Mouse (Mus musculus) forebrain, embryonic 16.5 days (tissue): ENCODE results near the gene Defb36. TPM values are rescaled to one million over a fixed set of nuclear protein-coding genes. Genes with fewer than 3 reads are reported as not detected.

ENCODE experiments used
- ATAC-seq: fragments of 200-750 bp; cut with Nextera tagmentation; 2 replicates; pipeline ENCODE4 v1.8.0; 2017; ENCODE audit warnings: mild to moderate bottlenecking, moderate library complexity
- H3K27ac ChIP-seq: fragments of 300-500 bp; sonication (generic); 2 replicates; pipeline ENCODE4 v1.5.1; 2014; ENCODE audit warnings: low read length, control low read depth
- H3K27me3 ChIP-seq: fragments of 300-500 bp; sonication (generic); replicated peaks from 2 replicates; pipeline ENCODE4 v1.6.1; 2014; ENCODE audit warnings: low read length; ENCODE audit not compliant: control insufficient read depth, insufficient read depth
- H3K36me3 ChIP-seq: fragments of 300-500 bp; sonication (generic); 2 replicates; pipeline ENCODE4 v1.6.1; 2014; ENCODE audit not compliant: control insufficient read depth, insufficient read depth
- H3K4me1 ChIP-seq: fragments of 300-500 bp; sonication (generic); replicated peaks from 2 replicates; pipeline ENCODE4 v1.6.1; 2014; ENCODE audit warnings: low read length; ENCODE audit not compliant: control insufficient read depth, insufficient read depth
- H3K4me2 ChIP-seq: fragments of 300-500 bp; sonication (generic); 2 replicates; pipeline ENCODE4 v1.6.1; 2014; ENCODE audit warnings: mild to moderate bottlenecking, low read length, control low read depth
- H3K4me3 ChIP-seq: fragments of 300-500 bp; sonication (generic); replicated peaks from 2 replicates; pipeline ENCODE4 v1.5.1; 2014; ENCODE audit warnings: mild to moderate bottlenecking, low read length, control low read depth
- H3K9ac ChIP-seq: fragments of 300-500 bp; sonication (generic); replicated peaks from 2 replicates; pipeline ENCODE4 v1.6.1; 2014; ENCODE audit warnings: low read depth, low read length, control low read depth
- H3K9me3 ChIP-seq: fragments of 300-500 bp; sonication (generic); 2 replicates; pipeline ENCODE4 v1.6.1; 2016; ENCODE audit warnings: low read length; ENCODE audit not compliant: control insufficient read depth
- WGBS: fragments of 180-500 bp; shearing (Covaris S2); extraction: QIAGEN DNeasy Blood & Tissue Kit; methylation state at CpG from one replicate; pipeline ENCODE4 v1.1.7; 2014; 5-methylcytosine and 5-hydroxymethylcytosine counted together
- polyA plus RNA-seq: library from polyadenylated mRNA; unstranded; fragments of >200 nt; fragmentation: Nextera tagmentation; extraction: Ambion mirVana; gene quantifications from 2 replicates; pipeline ENCODE4 v1.2.1, GENCODE M21; 2015

Defb36 gene
- polyA plus RNA-seq, 1 experiment from 2014 or later = not detected

DNA sequence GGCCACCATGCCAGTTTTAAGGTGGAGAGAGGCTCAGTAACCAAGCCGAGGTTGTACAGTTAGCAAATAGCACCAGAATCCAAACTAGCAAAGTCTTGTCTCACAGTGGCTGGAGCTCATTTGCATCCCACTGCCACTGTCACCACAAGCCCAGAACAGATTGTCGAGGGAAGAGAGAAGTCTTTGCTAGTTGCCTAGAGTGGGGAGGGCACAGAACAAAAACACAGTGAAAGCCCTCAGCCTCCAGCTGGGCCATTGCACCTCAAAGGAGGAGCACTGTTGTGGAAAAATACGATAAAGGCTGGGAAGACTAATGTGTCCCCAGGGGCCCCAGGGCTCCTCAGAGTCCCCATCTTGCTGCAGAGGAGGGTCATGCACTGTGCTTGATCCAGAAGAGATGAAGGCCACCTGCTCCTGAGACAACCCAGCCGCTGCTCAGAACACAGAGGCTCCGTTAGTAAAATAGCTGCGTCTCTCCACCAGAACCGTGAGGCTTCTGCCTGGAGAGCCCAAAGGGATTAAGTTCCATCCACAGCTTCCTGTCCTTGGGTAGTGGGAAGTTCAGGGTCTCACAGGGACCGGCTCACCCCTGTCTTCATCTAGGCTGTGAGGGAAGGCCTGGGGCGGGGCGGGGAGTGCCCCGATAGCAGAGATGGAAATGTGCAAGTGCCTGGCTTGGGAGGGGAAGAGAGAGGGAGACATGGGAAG, 35.4 kb downstream of the Defb36 start:
- Histone ChIP-seq H3K4me3 (no peak overlapping the region), H3K9ac (no peak overlapping the region), H3K4me1 (no peaks in the 10 kb centered on the region), H3K36me3 (no peaks in the 10 kb centered on the region), H3K27me3 (no peaks in the 10 kb centered on the region), H3K4me2 (no peak overlapping the region), H3K9me3 (no peaks in the 10 kb centered on the region), H3K27ac (no peak overlapping the region)
- WGBS = 21% methylated on average over 11 of the region's 11 CpGs
- ATAC-seq = no peak

DNA sequence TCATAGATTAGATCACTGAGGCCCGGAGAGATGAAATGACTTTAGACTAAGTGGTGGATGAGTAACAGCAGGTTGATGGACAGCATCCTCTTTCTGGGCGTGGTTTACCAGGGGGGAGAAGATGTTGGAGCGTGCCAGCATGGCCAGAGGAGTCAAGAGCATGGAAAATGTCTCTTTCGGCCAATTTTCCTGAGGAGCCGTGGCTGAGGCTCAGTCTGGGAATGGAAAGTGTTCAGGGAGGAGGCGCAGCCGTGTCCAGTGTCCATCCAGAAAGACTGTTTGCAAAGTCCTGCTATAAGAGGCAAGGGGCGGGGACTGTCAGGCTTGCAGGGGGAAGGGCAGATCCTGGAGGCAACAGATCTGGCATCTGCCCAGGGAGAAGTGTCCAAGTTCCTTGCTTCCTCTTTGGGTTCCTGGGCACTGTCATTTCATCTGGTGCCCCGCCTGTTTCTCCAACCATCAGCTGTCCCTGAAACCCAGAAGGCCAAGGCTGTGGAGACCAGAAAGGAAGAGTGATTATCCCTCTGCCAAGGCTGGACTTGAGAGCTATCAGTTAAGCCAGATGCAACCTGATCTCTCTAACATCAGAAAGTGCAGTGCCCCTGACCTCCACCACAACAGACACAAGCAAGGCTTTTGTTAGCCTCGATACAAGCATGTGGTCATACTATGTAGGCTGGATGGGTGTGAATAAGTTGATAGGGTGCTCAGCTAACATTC, 48.9 kb downstream of the Defb36 start:
- H3K4me3 ChIP-seq = no peak overlapping the region

DNA sequence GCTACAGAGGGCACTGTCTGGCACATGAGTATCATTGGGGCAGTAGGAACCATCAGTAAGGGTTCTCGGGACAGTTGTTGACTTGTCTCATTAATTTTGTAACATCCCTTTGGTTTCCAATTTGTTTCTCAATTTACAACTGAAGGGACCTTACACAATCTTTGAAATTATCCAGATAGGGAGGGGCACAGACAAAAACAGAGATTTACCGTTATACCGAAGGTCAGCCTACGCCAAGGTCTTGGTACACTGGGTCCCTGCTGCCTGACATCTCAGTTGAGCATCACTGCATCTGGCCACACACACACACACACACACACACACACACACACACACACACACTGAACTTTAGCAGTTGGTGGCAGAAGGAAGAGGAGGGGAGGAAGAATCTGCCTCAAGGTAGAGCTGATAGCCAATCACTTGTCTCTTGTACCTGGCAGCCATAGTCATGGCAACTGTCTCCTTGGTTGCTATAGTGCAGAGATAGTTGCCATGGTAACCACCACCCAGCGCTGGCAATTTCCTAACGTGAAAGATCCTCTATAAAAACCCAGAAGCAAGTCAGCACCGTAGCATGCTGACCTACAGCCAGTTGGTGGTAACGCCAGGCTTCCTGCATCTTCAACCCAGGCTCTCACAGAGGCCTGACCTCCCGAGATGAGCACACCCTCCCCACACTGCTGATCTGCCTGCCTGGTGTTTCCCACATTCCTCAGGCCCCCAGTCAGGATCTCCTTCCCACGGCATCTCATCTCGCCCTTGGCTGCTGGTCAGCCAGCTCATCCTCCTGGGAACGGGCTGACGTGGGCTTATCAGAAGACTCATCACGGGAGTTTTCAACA, 50.0 kb downstream of the Defb36 start:
- Histone ChIP-seq H3K4me1 (peaks cover 15% of the 10 kb centered on the region), H3K9ac (no peak overlapping the region; the same call in 1 of the 2 replicates), H3K36me3 (no peaks in the 10 kb centered on the region), H3K4me2 (peak overlapping the region; percentile 46), H3K27me3 (no peaks in the 10 kb centered on the region), H3K9me3 (no peaks in the 10 kb centered on the region), H3K4me3 (no peak overlapping the region), H3K27ac (peak overlapping the region; percentile 88)
- peak; percentile 95 for ATAC-seq
- WGBS = 47% methylated on average over 14 of the region's 14 CpGs

More for the DNA sequence above, 48.9 kb downstream of the Defb36 start:
- 80% methylated on average over 10 of the region's 10 CpGs for WGBS
- H3K36me3 ChIP-seq = no peaks in the 10 kb centered on the region
- no peaks in the 10 kb centered on the region for H3K9me3 ChIP-seq
- ATAC-seq = no peak
- H3K4me1 ChIP-seq = peaks cover 15% of the 10 kb centered on the region
- no peaks in the 10 kb centered on the region for H3K27me3 ChIP-seq
- no peak overlapping the region for H3K4me2 ChIP-seq
- H3K9ac ChIP-seq = no peak overlapping the region
- no peak overlapping the region for H3K27ac ChIP-seq

DNA sequence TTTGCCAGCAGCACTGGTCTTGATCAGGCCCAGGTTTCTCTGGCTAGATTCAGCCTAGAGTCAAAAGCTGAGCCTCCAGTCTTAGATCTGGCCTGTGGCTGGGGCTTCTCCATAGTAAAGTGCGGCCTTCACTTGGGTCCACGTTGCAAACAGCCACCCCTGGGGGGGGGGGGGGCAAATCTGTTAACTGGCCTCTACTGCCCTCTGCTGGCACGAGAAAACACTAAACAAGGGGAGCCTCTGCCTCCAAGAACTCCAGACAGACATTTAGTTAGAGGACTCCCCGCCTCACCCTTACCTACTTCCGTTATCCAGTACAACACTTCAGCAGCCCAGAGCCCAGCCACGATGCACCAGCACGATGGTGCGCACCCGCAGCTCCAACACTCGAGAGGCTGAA, 53.3 kb downstream of the Defb36 start:
- no peak overlapping the region for H3K4me2 ChIP-seq
- H3K9ac ChIP-seq = no peak overlapping the region
- H3K4me1 ChIP-seq = peaks cover 15% of the 10 kb centered on the region
- H3K4me3 ChIP-seq = no peak overlapping the region
- no peak for ATAC-seq
- no peaks in the 10 kb centered on the region for H3K9me3 ChIP-seq
- no peak overlapping the region for H3K27ac ChIP-seq
- no peaks in the 10 kb centered on the region for H3K36me3 ChIP-seq
- no peaks in the 10 kb centered on the region for H3K27me3 ChIP-seq
- 59% methylated on average over 10 of the region's 10 CpGs for WGBS

DNA sequence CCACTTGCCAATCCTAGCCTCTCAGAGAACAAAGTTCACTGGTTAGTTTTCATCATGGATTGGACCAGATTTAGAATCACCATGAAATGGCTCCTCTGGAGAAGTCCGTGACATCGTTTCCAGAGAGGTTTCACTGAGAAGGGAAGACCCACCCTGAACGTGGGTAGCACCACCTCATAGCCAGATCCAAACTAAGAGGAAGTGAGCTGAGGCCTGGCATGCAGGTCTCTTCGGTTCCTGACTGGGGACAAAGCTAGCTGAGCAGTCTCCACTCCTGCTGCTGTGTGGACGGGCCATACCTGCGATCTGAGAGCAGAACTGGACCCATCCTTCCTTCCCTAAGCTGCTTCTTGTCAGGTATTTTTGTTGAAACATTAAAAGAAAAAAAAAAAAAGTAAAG, 57.0 kb downstream of the Defb36 start:
- Histone ChIP-seq H3K9ac (no peak overlapping the region), H3K4me1 (no peaks in the 10 kb centered on the region), H3K9me3 (no peaks in the 10 kb centered on the region), H3K27ac (no peak overlapping the region), H3K4me2 (no peak overlapping the region), H3K27me3 (no peaks in the 10 kb centered on the region), H3K36me3 (no peaks in the 10 kb centered on the region), H3K4me3 (no peak overlapping the region)
- ATAC-seq = no peak
- WGBS = 86% methylated on average over 6 of the region's 6 CpGs

Other genes starting within 250 kb of the Defb36 start
- 10.5 and 22.6 TPM in 2 replicates for gene Nrsn2, start 227.7 kb upstream of the Defb36 start, polyA plus RNA-seq
- 15.8 and 16.8 TPM in 2 replicates for gene Sox12, start 206.3 kb upstream of the Defb36 start, polyA plus RNA-seq
- gene Zcchc3, start 189.3 kb upstream of the Defb36 start, polyA plus RNA-seq = 13.3 and 14.1 TPM in 2 replicates
- 1.4 and 1.9 TPM in 2 replicates for gene 6820408C15Rik, start 188.7 kb upstream of the Defb36 start, polyA plus RNA-seq
- gene Defb23, start 139.7 kb upstream of the Defb36 start, polyA plus RNA-seq = not detected in 2 replicates
- gene Defb20, start 127.3 kb upstream of the Defb36 start, polyA plus RNA-seq = not detected in 2 replicates
- gene Defb22, start 114.2 kb upstream of the Defb36 start, polyA plus RNA-seq = not detected in 2 replicates
- gene Defb26, start 92.6 kb upstream of the Defb36 start, polyA plus RNA-seq = not detected in 2 replicates
- not detected in 2 replicates for gene Defb28, start 86.1 kb upstream of the Defb36 start, polyA plus RNA-seq
- gene Defb29, start 64.2 kb upstream of the Defb36 start, polyA plus RNA-seq = not detected in 2 replicates
- gene Gm17416, start 35.0 kb upstream of the Defb36 start, polyA plus RNA-seq = not detected in 2 replicates
- gene Defb21, start 31.6 kb upstream of the Defb36 start, polyA plus RNA-seq = not detected in 2 replicates
- not detected in 2 replicates for gene Defb19, start 24.0 kb upstream of the Defb36 start, polyA plus RNA-seq
- not detected in 2 replicates for gene Defb45, start 4.9 kb upstream of the Defb36 start, polyA plus RNA-seq
- gene Defb25, start 18.7 kb downstream of the Defb36 start, polyA plus RNA-seq = not detected in 2 replicates
- 0.32 and 0.67 TPM in 2 replicates for gene Rem1, start 22.6 kb downstream of the Defb36 start, polyA plus RNA-seq
- 173 and 174 TPM in 2 replicates for gene H13, start 65.1 kb downstream of the Defb36 start, polyA plus RNA-seq
- 29.3 and 32.8 TPM in 2 replicates for gene Mcts2, start 82.7 kb downstream of the Defb36 start, polyA plus RNA-seq
- gene Id1, start 131.9 kb downstream of the Defb36 start, polyA plus RNA-seq = 22.3 and 26.0 TPM in 2 replicates
- gene Cox4i2, start 149.8 kb downstream of the Defb36 start, polyA plus RNA-seq = 4.7 and 6.0 TPM in 2 replicates
- gene Bcl2l1, start 227.4 kb downstream of the Defb36 start, polyA plus RNA-seq = 176 and 188 TPM in 2 replicates
- 40.0 and 49.6 TPM in 2 replicates for gene Tpx2, start 243.6 kb downstream of the Defb36 start, polyA plus RNA-seq